Mouse (Mus musculus): Measurements from ENCODE around the gene Dmrt2.

GRCm38 (mm10) chr19:25714927-25715326, 42.7 kb downstream of the Dmrt2 start:
- TF ChIP-seq GATA1 (IDR thresholded peaks at IDR 0.05; ENCODE audit: low read length) (no peak), TAL1 (IDR thresholded peaks at IDR 0.05; ENCODE audit: low read length) (no peak)
